Mouse (Mus musculus): ENCODE results near the gene Kifc3. TPM values are rescaled to one million over a fixed set of nuclear protein-coding genes. Genes with fewer than 3 reads are reported as not detected.
"Not testable (repeated sequence)": the region's sequence is repeated elsewhere in the genome, so short reads cannot be mapped to it uniquely, and the experiment has no call there.

Kifc3 gene
- total RNA-seq, 2 experiments from 2014 or later: 58.1 to 62.8 TPM

- DNase-seq; intact Hi-C loops (cut with DNase I): not testable (repeated sequence)
These were observed 38.6 kb downstream of the Kifc3 start for GRCm38 (mm10) chr8:95163969-95164368.

DNA sequence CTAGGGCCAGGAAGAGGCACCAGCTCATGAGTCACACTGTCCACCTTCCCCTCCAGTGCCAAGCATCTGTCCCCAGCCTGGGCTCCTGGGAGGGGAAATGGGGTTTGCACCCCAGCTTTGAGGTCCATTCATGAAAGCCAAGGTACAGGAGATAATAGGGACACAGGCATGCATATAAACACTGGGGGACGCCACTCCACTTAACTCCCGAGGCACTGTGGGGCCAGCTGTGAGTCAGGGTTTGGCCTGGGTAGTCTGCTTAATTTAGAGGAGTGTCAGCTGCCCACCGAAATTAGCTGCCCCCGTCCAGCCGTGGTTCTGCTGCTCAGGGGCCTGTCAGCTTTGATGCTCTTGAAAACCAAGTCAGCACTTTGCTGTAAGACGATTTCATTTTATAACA is 39.8 kb downstream of the Kifc3 start:
- no peak for DNase-seq
- intact Hi-C loops (cut with DNase I): no loop called here

- intact Hi-C loops (cut with DNase I): loop anchor here (5.0 kb wide), 1 partner anchor 43 kb away; the partner anchor contains the start of gene Kifc3
- DNase-seq: no peak
These were observed 43.3 kb downstream of the Kifc3 start for GRCm38 (mm10) chr8:95159344-95159743.

DNA sequence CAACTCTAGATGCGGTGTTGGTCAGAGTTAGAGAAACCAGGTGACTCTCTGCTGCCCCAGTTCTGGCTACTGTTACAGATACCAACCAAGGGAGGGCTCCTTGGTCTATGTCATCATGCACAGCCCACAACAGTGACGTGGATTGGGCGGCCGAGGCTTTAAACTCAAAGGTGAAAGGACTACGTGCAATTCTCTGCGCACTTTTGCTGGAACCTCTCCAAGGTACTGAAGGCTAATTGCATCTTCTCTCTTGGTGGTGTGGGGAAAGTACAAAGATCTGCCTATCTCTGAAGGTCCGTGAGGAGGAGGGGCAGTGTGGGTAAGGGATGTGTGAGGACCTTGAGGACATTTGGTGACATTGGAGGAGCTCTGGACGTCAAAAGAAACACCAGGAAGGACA is 44.0 kb downstream of the Kifc3 start:
- intact Hi-C loops (cut with DNase I): loop anchor here (5.0 kb wide), 1 partner anchor 44 kb away; the partner anchor contains the start of gene Kifc3
- DNase-seq: no peak

DNA sequence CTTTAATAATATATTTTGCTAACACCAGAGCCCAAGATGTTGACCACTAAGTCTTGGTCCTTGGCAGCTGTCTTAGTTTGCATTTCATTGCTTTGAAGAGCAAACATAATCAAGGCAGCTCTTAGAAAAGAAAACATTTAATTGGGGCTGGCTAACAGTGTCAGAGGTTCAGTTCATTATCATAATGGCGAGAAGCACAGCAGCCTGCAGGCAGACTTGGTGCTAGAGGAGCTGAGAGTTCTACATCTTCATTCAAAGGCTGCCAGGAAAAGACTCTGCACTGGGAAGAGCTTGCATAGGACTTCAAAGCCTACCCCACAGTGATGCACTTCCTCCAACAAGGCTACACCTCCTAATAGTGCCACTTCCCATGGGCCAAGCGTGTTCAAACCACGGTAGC is 45.5 kb downstream of the Kifc3 start:
- DNase-seq: no peak
- intact Hi-C loops (cut with DNase I): loop anchor here (5.0 kb wide), 1 partner anchor 45 kb away; the partner anchor contains the start of gene Kifc3

- no peak for DNase-seq
- intact Hi-C loops (cut with DNase I): loop anchor here (5.0 kb wide), 1 partner anchor 46 kb away; the partner anchor contains the start of gene Kifc3
These were observed 46.5 kb downstream of the Kifc3 start for GRCm38 (mm10) chr8:95156108-95156507.

GRCm38 (mm10) chr8:95155361-95155760 is 47.3 kb downstream of the Kifc3 start:
- no peak for DNase-seq
- intact Hi-C loops (cut with DNase I): loop anchor here (5.0 kb wide), 1 partner anchor 47 kb away; the partner anchor contains the start of gene Kifc3

- intact Hi-C loops (cut with DNase I): loop anchor here (5.0 kb wide), 1 partner anchor 48 kb away; the partner anchor contains the start of gene Kifc3
- no peak for DNase-seq
These were observed 48.0 kb downstream of the Kifc3 start for GRCm38 (mm10) chr8:95154654-95155053.

DNA sequence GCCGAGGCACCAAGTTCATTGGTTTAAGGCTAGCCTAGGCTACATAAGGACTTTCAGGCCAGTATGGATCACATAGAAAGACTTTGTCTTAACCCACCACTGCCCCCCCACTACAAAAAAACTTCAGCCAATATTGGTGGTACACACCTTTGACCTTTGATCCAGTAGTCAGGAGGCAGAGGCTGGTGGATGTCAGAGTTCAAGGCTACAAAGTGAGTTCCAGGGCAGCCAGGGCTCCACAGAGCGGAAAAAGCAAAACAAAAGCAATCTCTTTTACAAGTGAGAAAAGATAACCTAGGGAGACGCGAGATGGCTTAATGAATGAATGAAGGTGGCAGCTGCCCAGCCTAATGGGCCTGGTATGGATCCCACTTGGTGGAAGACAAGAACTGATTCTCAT is 48.6 kb downstream of the Kifc3 start:
- intact Hi-C loops (cut with DNase I): no loop called here
- no peak for DNase-seq

DNA sequence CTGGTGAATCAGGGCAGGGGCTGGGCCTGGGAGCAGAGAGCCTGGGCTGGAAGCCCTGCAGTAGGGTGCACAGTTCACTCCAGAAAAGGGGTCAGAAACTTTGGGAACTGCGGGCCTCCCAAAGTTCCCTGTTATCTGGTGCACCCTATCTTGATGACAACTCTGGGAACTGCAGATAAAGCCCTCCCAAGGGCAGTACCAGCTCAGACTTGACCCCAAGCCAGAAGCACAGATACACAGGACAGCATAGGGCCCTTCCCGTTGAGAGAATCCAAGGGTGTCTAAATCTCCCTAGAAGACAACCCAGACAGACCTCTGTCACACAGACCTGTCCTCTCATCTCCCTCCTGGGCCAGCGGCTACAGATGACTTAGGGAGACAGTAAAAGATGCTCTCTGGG is 52.0 kb downstream of the Kifc3 start:
- intact Hi-C loops (cut with DNase I): no loop called here
- DNase-seq: no peak

DNA sequence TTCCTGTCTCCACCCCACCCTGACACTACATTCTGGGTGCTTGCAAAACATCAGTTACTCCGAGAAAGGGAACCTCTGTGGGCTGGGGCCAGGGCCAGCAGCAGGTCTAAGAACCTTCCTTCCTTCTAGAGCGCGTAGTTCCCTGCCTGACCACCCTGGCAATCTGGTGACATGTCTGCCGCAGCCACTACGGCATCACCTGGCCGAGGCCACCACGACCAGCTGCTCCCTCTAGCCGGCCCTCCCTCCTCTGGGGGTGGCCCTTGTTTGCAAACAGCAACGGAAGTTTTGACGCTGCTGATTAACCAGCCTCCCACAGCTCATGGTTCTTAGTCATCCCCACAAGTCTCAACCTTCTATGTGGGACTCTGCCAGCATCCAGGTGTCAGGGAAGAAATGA is 53.2 kb downstream of the Kifc3 start:
- intact Hi-C loops (cut with DNase I): no loop called here

DNA sequence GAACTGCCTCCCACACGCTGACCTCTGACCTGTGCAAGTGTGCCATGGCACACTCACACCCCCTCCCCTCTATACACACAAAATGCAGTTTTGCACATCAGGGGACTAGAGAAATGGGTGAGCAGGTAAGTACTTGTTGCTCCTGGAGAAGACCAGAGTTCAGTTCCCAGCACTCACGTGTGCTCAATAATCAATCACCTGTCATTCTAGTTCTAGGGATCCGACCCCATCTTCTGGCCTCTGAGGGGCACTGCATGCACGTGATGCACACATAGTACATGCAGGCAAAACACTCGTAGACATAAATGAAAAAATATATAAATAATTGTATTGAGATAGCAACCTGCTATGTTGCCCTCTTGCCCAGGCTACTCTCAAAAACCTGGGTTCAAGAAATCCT is 55.8 kb downstream of the Kifc3 start:
- no peak for DNase-seq
- intact Hi-C loops (cut with DNase I): loop anchor here (2.0 kb wide), 1 partner anchor 48 kb away; no protein-coding TSS in a partner anchor

More for the DNA sequence above, 53.2 kb downstream of the Kifc3 start:
- no peak for DNase-seq

DNA sequence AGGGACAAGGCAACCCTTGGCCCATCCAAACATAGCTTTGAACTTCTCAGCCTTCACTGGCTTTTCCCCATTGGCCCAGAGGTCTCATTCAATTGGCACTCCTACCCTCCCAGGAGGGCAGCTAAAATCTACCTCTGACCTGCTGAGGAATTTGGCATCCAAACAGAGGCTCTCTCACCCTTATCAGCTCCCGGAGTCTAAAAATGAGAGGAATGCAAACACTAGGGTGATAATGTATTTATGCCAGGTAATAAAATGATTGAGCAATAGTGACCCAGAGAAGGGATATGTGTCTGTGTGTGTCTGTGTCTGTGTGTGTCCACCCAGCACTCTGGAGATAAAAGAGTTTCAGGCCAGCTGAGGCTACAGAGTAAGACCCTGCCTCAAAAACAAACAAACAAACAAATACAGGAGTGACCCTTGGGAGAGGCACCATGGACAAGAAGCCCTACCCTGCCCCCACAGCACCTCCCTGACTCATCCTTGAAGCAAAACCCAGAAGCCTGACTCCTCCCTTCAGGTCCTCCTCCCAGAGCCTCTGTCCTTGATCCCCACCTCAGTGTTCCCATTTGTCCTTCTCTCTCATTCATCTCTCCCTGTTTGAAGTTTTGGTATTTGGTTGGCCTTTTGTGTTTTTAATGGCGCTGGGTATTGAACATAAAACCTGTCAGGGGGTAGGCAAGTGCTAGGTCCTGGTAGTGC is 56.4 kb downstream of the Kifc3 start:
- DNase-seq: no peak
- intact Hi-C loops (cut with DNase I): loop anchor here (2.0 kb wide), 1 partner anchor 49 kb away; no protein-coding TSS in a partner anchor

DNA sequence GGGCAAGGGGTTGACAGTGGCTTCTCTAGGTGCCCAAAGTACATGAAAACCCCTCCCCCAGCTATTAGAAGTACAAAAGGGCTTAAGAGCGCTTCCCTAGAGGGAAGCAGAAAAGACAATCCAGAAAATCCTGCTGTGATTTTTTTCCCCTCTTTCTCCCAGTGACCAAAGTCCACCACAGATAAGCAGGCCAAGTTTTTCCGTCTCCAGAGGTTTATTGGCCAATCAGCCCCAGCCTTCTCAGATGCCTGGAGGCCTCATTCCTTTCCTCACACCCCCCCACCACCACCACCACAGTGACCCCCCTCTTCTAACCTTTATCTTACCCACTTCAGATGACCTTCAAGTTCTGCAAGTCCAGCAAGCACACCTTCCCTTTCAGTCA is 58.0 kb downstream of the Kifc3 start:
- DNase-seq: no peak
- intact Hi-C loops (cut with DNase I): no loop called here

GRCm38 (mm10) chr8:95143805-95144630 is 58.6 kb downstream of the Kifc3 start:
- intact Hi-C loops (cut with DNase I): loop anchor here (2.0 kb wide), 1 partner anchor 43 kb away; no protein-coding TSS in a partner anchor
- no peak for DNase-seq

DNA sequence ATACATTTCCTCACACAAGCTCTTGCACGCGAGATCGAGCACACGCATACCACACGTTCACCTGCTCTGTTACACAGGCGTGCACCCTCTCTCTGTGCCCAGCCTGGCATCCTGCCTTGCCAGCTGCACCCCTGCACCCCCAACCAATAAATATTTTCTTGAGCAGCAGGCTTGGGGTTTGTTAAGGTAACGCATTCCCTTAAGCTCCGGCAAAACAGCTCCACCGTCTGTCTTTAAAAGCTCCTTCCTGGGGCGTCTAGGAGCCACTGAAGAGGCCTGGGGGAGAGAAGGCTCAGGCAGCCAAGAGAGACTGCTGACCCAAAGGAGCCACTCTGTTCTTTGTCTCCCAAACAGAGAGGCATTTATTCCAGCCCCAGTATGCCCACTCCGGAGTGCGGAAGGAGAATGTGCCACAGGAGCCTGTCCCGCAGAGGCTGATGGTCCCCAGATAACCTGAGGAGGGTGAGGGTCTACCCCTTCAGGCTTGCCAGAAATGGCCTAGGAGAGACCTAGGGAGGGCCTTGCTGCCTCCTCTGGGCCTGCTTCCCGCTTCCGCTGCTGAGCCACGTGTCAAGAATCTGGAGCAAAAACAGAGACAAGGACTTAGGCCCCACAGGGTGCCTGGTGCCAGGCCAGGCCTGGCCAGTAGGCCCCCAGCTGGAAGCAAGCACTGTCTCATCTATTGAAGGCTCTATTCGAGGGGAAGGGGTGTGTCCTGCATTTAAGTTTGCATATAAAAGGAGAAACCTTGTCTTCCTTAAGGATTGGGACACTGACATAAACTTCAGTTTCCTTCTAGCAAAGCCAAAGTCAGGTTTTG is 59.4 kb downstream of the Kifc3 start:
- DNase-seq: peak in 1 of 2 experiments; percentile 44
- intact Hi-C loops (cut with DNase I): loop anchor here (2.0 kb wide), 1 partner anchor 44 kb away; no protein-coding TSS in a partner anchor

GRCm38 (mm10) chr8:95142075-95142831 is 60.4 kb downstream of the Kifc3 start:
- DNase-seq: peak; percentile 85
- intact Hi-C loops (cut with DNase I): loop anchor here (2.0 kb wide), 1 partner anchor 45 kb away; no protein-coding TSS in a partner anchor

DNA sequence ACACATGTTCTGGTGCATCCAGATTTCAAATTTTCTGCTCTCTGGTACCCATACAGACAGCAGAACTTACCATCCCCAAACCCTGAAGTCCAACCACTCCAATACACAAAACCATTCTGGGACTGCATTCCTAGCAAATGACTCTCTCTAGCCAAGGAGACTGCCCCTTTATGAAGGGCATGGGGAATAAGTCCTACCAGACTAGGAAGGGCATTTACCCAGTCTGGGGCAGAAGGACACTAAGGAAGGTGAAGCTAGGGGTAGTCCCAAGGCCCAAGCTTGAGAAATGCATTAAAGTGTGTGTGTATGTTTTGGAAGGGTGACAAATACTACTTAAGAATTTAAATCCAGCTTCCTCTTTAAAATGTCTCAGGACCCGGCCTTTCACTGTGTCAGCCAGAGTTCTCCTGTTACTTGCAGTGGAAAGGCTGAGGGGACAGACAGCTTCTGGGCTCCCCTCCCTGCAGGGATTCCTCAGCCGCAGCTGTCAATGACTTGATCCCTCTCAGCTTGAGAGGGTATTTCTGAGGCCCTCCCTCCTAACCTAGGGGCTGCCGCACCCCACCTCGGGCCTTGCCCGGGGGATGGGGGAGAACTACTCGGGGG is 61.0 kb downstream of the Kifc3 start:
- intact Hi-C loops (cut with DNase I): loop anchor here (2.0 kb wide), 1 partner anchor 45 kb away; no protein-coding TSS in a partner anchor
- DNase-seq: peak; percentile 48 to 57

GRCm38 (mm10) chr8:95141026-95141425 is 61.6 kb downstream of the Kifc3 start:
- intact Hi-C loops (cut with DNase I): no loop called here
- DNase-seq: peak in 1 of 2 experiments; percentile 37
